Mouse (Mus musculus) heart, postnatal 0 days (tissue): ENCODE results near the gene Gm49661. TPM values are rescaled to one million over a fixed set of nuclear protein-coding genes. Genes with fewer than 3 reads are reported as not detected.

Experiments used
- ATAC-seq: fragments of 200-750 bp; cut with Nextera tagmentation; 2 replicates; pipeline ENCODE4 v1.8.0; 2017; ENCODE audit warnings: low read depth, moderate number of reproducible peaks, moderate library complexity; ENCODE audit not compliant: insufficient read depth
- DNase-seq: peaks from one replicate; pipeline ENCODE4 v3.0.0-alpha.2; 2016; ENCODE audit warnings: low spot score
- H3K27ac ChIP-seq: fragments of 300-500 bp; sonication (generic); 2 replicates; pipeline ENCODE4 v1.5.1; 2014; ENCODE audit warnings: low read depth, mild to moderate bottlenecking
- H3K27me3 ChIP-seq: fragments of 300-500 bp; sonication (generic); 2 replicates; pipeline ENCODE4 v1.6.1; 2014; ENCODE audit warnings: low read length, mixed read lengths; ENCODE audit not compliant: control insufficient read depth, insufficient read depth
- H3K36me3 ChIP-seq: fragments of 300-500 bp; sonication (generic); replicated peaks from 2 replicates; pipeline ENCODE4 v1.6.1; 2014; ENCODE audit warnings: low read length, mixed read lengths; ENCODE audit not compliant: control insufficient read depth, insufficient read depth
- H3K4me1 ChIP-seq: fragments of 300-500 bp; sonication (generic); 2 replicates; pipeline ENCODE4 v1.6.1; 2014; ENCODE audit warnings: antibody characterized with exemption; ENCODE audit not compliant: control insufficient read depth, insufficient read depth
- H3K4me2 ChIP-seq: fragments of 300-500 bp; sonication (generic); 2 replicates; pipeline ENCODE4 v1.6.1; 2014; ENCODE audit warnings: low read depth, mild to moderate bottlenecking, low read length, moderate library complexity
- H3K4me3 ChIP-seq: fragments of 300-500 bp; sonication (generic); 2 replicates; pipeline ENCODE4 v1.5.1; 2014; ENCODE audit warnings: low read depth, low read length
- H3K9ac ChIP-seq: fragments of 300-500 bp; sonication (generic); replicated peaks from 2 replicates; pipeline ENCODE4 v1.6.1; 2014; ENCODE audit warnings: low read depth, low read length, mixed read lengths
- H3K9me3 ChIP-seq: fragments of 300-500 bp; sonication (generic); replicated peaks from 2 replicates; pipeline ENCODE4 v1.6.1; 2016; ENCODE audit warnings: low read length; ENCODE audit not compliant: control insufficient read depth
- CTCF ChIP-seq: IDR thresholded peaks from 2 replicates; pipeline ENCODE4 v1.5.1; 2016; ENCODE audit warnings: antibody characterized with exemption, control low read depth, low read depth
- EP300 ChIP-seq: IDR thresholded peaks from 2 replicates; pipeline ENCODE4 v1.6.1; 2016; ENCODE audit warnings: antibody characterized with exemption, low read depth
- WGBS: fragments of 180-500 bp; shearing (Covaris S2); extraction: QIAGEN DNeasy Blood & Tissue Kit; methylation state at CpG from one replicate; pipeline ENCODE4 v1.1.7; 2014; 5-methylcytosine and 5-hydroxymethylcytosine counted together
- polyA plus RNA-seq: library from polyadenylated mRNA; unstranded; fragments of >200 nt; fragmentation: Nextera tagmentation; extraction: Ambion mirVana; gene quantifications from 2 replicates; pipeline ENCODE4 v1.2.1, GENCODE M21; 2015
- total RNA-seq: library from RNA; depleted of rRNA; stranded (reverse); fragments of >200 nt; gene quantifications from 2 replicates; pipeline ENCODE4 v1.2.3, GENCODE M21; 2014; ENCODE audit warnings: low replicate concordance

Gm49661 gene
- total and polyA plus RNA-seq, 2 experiments from 2014 or later, result not detected

- WGBS, result 1% methylated on average over 15 of the region's 15 CpGs
- DNase-seq (no peak), ATAC-seq (peak; percentile 2)
- peak overlapping the region; percentile 85 for H3K4me2 ChIP-seq
- H3K9ac ChIP-seq, result peak overlapping the region; percentile 50
- no peaks in the 10 kb centered on the region for H3K9me3 ChIP-seq
- H3K27ac ChIP-seq, result 0 out of 2 replicates have a peak overlapping the region, but pooled peaks have one; percentile 21
- H3K36me3 ChIP-seq, result no peaks in the 10 kb centered on the region
- no peak for TF ChIP-seq EP300
- no peak for TF ChIP-seq CTCF
- peaks cover 13% of the 10 kb centered on the region; the same call in 1 of the 2 replicates for H3K4me1 ChIP-seq
- H3K27me3 ChIP-seq, result 0 out of 2 replicates have a peak, but pooled peaks cover 11% of the 10 kb centered on the region
- peak overlapping the region; percentile 55 for H3K4me3 ChIP-seq
Measured at GRCm38 (mm10) chr8:84990836-84991235, 21.6 kb upstream of the Gm49661 start.

- peak within 1 kb of the TSS; percentile 84 for H3K27ac ChIP-seq
- WGBS, result under 1% methylated on average over 28 of the region's 28 CpGs
- peak within 1 kb of the TSS; percentile 55 for H3K4me3 ChIP-seq
- no peaks in the 10 kb centered on the region for H3K9me3 ChIP-seq
- DNase-seq (peak; percentile 98), ATAC-seq (peak; percentile 92)
- TF ChIP-seq EP300 (no peak), CTCF (peak; percentile 97)
- H3K4me2 ChIP-seq, result peak within 1 kb of the TSS; percentile 85
- H3K9ac ChIP-seq, result peak within 1 kb of the TSS; percentile 68
- 0 out of 2 replicates have a peak, but pooled peaks cover 9% of the 10 kb centered on the region for H3K27me3 ChIP-seq
- H3K36me3 ChIP-seq, result no peaks in the 10 kb centered on the region
- H3K4me1 ChIP-seq, result peaks cover 18% of the 10 kb centered on the region
Measured at GRCm38 (mm10) chr8:84990349-84990748, 21.1 kb upstream of the Gm49661 start, which contains the start of gene Hook2. TSS of gene Hook2 (plus strand) at chr8:84990603.

DNA sequence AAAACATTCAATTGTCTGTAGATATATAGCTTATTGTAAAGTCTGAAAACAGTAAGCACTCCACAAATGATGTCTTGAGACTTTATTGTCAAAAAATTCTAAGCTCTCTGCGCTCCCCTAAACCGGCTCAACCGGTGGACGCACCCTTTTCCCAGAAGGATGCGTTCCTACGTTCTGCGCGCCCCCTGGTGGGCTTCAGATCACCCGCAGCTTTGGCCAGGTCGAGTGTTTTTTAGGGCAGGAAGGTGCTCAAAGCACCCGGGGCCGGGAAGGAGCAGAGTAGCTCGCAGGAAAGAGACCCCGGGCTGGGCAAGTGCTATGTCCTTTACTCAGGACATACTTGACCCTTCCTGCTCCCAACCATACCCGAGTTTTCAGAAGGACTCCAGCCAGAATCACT is 20.6 kb upstream of the Gm49661 start:
- DNase-seq, result peak; percentile 88
- peak overlapping the region; percentile 84 for H3K27ac ChIP-seq
- peak; percentile 66 for ATAC-seq
- H3K9me3 ChIP-seq, result no peaks in the 10 kb centered on the region
- peaks cover 23% of the 10 kb centered on the region for H3K4me1 ChIP-seq
- TF ChIP-seq EP300 (no peak), CTCF (peak; percentile 92)
- peak overlapping the region; percentile 55 for H3K4me3 ChIP-seq
- H3K9ac ChIP-seq, result peak overlapping the region; percentile 68
- H3K4me2 ChIP-seq, result peak overlapping the region; percentile 85
- 0 out of 2 replicates have a peak, but pooled peaks cover 4% of the 10 kb centered on the region for H3K27me3 ChIP-seq
- no peaks in the 10 kb centered on the region for H3K36me3 ChIP-seq
- under 1% methylated on average over 15 of the region's 15 CpGs for WGBS

DNA sequence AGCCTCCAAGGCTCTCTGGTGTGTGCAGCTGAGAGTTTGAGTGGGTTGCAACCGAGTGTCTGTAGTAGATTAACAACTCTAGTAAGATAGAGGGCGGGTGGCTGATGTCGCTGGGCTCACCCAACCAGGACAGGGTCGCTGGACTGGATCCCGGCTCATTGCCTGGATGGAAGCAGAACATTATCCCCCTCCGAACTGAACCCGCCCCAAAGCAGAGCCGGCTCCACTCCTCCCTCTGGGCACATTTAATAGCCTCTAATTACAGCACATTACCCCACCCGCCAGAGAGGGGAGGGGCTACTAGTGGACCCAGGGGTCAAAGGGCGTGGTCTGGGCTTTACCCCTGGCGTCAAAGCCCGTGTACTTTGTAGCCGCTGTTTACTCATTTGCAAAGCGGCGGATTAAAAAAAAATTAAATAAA is 20.1 kb upstream of the Gm49661 start:
- Histone ChIP-seq H3K36me3 (no peaks in the 10 kb centered on the region), H3K27ac (no peak overlapping the region), H3K27me3 (0 out of 2 replicates have a peak, but pooled peaks cover 2% of the 10 kb centered on the region), H3K4me2 (peak overlapping the region; percentile 85), H3K9ac (no peak overlapping the region), H3K4me1 (peaks cover 27% of the 10 kb centered on the region), H3K4me3 (no peak overlapping the region), H3K9me3 (no peaks in the 10 kb centered on the region)
- DNase-seq (no peak), ATAC-seq (no peak)
- TF ChIP-seq CTCF, result no peak
- no peak for TF ChIP-seq EP300
- WGBS, result 18% methylated on average over 15 of the region's 15 CpGs

GRCm38 (mm10) chr8:84987903-84988302 is 18.7 kb upstream of the Gm49661 start:
- no peak for TF ChIP-seq CTCF
- TF ChIP-seq EP300, result no peak
- WGBS, result 61% methylated on average over 2 of the region's 2 CpGs
- no peaks in the 10 kb centered on the region for H3K27me3 ChIP-seq
- no peak for ATAC-seq
- H3K9me3 ChIP-seq, result no peaks in the 10 kb centered on the region
- no peak overlapping the region for H3K4me3 ChIP-seq
- no peak overlapping the region for H3K9ac ChIP-seq
- H3K4me2 ChIP-seq, result no peak overlapping the region
- H3K4me1 ChIP-seq, result peaks cover 27% of the 10 kb centered on the region
- H3K36me3 ChIP-seq, result no peaks in the 10 kb centered on the region
- no peak overlapping the region for H3K27ac ChIP-seq
- no peak for DNase-seq

DNA sequence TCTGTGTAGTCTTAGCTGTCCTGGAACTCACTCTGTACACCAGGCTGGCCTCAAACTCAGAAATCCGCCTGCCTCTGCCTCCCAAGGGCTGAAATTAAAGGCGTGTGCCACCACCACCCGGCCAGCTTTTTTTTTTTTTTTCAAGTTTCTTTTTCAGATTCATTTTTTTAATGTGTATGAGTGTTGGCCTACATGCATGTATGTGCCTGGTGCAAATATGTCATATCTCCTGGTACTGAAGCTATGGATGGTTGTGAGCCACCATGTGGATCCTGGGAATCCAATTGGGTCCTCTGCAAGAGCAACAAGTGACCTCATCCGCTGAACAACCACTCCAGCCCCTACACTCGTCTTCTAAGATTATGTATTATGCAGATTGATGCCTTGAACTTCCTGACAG is 18.2 kb upstream of the Gm49661 start:
- Histone ChIP-seq H3K9me3 (no peaks in the 10 kb centered on the region), H3K9ac (no peak overlapping the region), H3K27me3 (no peaks in the 10 kb centered on the region), H3K36me3 (no peaks in the 10 kb centered on the region), H3K4me2 (no peak overlapping the region), H3K27ac (no peak overlapping the region), H3K4me1 (peaks cover 27% of the 10 kb centered on the region), H3K4me3 (no peak overlapping the region)
- WGBS, result 79% methylated on average over 5 of the region's 5 CpGs
- no peak for DNase-seq
- ATAC-seq, result no peak
- TF ChIP-seq EP300, result no peak
- no peak for TF ChIP-seq CTCF
